Comparison of ENCODE assay signal across 11 mouse cellular contexts in genomic region chr16:22719304-22719703, GRCm38 (mm10).
DNase-seq lines count a peak whose midpoint lies in the region; ATAC-seq and TF ChIP-seq lines count a peak whose summit lies in the region.
"Had no signal": no experiment of that assay in that cellular context is flagged by ENCODE, and none has a peak within 500 bp of the region (broad histone marks: within the 10 kb centered on the region; RNA-seq: fewer than 3 reads in every experiment).

No protein-coding gene starts in this region.

- no peaks in the 10 kb centered on the region for H3K27me3 ChIP-seq in hindbrain, embryonic 10.5 days (ENCODE audit: insufficient read depth, poor library complexity, severe bottlenecking)
- peaks cover 5% of the 10 kb centered on the region; the same call in 1 of the 2 replicates for H3K27me3 ChIP-seq in hindbrain, embryonic 13.5 days
- H3K27me3 ChIP-seq in spleen, adult 2 months (ENCODE audit: control insufficient read depth, insufficient read depth, low read length) = no peaks in the 10 kb centered on the region
- H3K27me3 ChIP-seq: heart, embryonic 12.5 days had no signal

- intact Hi-C loops in gastrocnemius, postnatal 14 days (cut with DNase I; ENCODE audit: low total_unique reads) = no loop called here

- H3K27ac ChIP-seq in hindbrain, embryonic 10.5 days = no peak overlapping the region
- H3K27ac ChIP-seq in hindbrain, embryonic 13.5 days = no peak overlapping the region
- H3K27ac ChIP-seq in spleen, adult 2 months (ENCODE audit: insufficient read depth, low read length) = no peak overlapping the region

- ATAC-seq in hindbrain, embryonic 13.5 days (ENCODE audit: low FRiP score) = no peak
- 0 out of 2 replicates have a peak, but pooled peaks have one; percentile 15 for ATAC-seq in common myeloid progenitor, adult 5-6 weeks (replicated peaks; ENCODE audit: low read depth, poor library complexity, severe bottlenecking)

- H3K4me3 ChIP-seq in hindbrain, embryonic 10.5 days = no peak overlapping the region
- no peak overlapping the region for H3K4me3 ChIP-seq in hindbrain, embryonic 13.5 days
- no peak overlapping the region for H3K4me3 ChIP-seq in spleen, adult 2 months (ENCODE audit: extremely low read depth, insufficient read depth, insufficient read length)
- H3K4me3 ChIP-seq: erythroblast, embryonic 14.5 days; heart, embryonic 12.5 days; megakaryocyte, embryonic 14.5 days had no signal

- no peak for TF ChIP-seq POLR2A in spleen, adult 2 months (IDR thresholded peaks at IDR 0.05; ENCODE audit: low read depth, low read length)

- peak; percentile 25; the same call in 1 of the 2 replicates for TF ChIP-seq CTCF in spleen, adult 2 months (IDR thresholded peaks at IDR 0.05; ENCODE audit: extremely low read depth, insufficient read depth, insufficient read length, insufficient replicate concordance)

- H3K4me2 ChIP-seq in hindbrain, embryonic 13.5 days = no peak overlapping the region
- H3K4me2 ChIP-seq: heart, embryonic 12.5 days had no signal

- H3K36me3 ChIP-seq in hindbrain, embryonic 10.5 days = no peaks in the 10 kb centered on the region
- no peaks in the 10 kb centered on the region for H3K36me3 ChIP-seq in hindbrain, embryonic 13.5 days
- H3K36me3 ChIP-seq in spleen, adult 2 months (ENCODE audit: control insufficient read depth, insufficient read depth, low read length) = no peaks in the 10 kb centered on the region
- H3K36me3 ChIP-seq: heart, embryonic 12.5 days had no signal

- H3K9me3 ChIP-seq in hindbrain, embryonic 10.5 days = no peaks in the 10 kb centered on the region
- no peaks in the 10 kb centered on the region for H3K9me3 ChIP-seq in hindbrain, embryonic 13.5 days
- H3K9me3 ChIP-seq: heart, embryonic 12.5 days; megakaryocyte, embryonic 14.5 days had no signal

- 55% methylated on average over 7 of the region's 7 CpGs for WGBS in hindbrain, embryonic 10.5 days
- 60% methylated on average over 7 of the region's 7 CpGs for WGBS in hindbrain, embryonic 13.5 days
- WGBS in spleen, adult 2 months = 59% methylated on average over 7 of the region's 7 CpGs

- no peak overlapping the region for H3K9ac ChIP-seq in hindbrain, embryonic 13.5 days
- H3K9ac ChIP-seq: heart, embryonic 12.5 days had no signal

- DNase-seq in hindbrain, embryonic 10.5 days (ENCODE audit: low spot score) = peak; percentile 3
- DNase-seq in spleen, adult 2 months (ENCODE audit: low read depth in 1 of 2, low spot score in 2 of 2) = no peak
- no peak for DNase-seq in spleen, adult 18-20 months
- DNase-seq in thymus, postnatal 14 days = peak; percentile 34
- DNase-seq in c-Kit-positive CD71-positive TER-119-positive erythroid progenitor cells, embryonic 14.5 days (ENCODE audit: low spot score) = no peak
- DNase-seq in gastrocnemius, postnatal 14 days = no peak

- H3K4me1 ChIP-seq in hindbrain, embryonic 10.5 days (replicated peaks) = peaks cover 11% of the 10 kb centered on the region
- H3K4me1 ChIP-seq in hindbrain, embryonic 13.5 days (replicated peaks) = no peaks in the 10 kb centered on the region
- H3K4me1 ChIP-seq in spleen, adult 2 months (ENCODE audit: control insufficient read depth, insufficient read depth, insufficient read length) = no peaks in the 10 kb centered on the region

Comparison
In these comparisons a context has a peak if more than half of its experiments do, and no peak if none do; other contexts are left out.
1. DNase-seq: peak in hindbrain, embryonic 10.5 days (single experiment) and thymus, postnatal 14 days (single experiment); none in spleen, adult 2 months (0 of 2), spleen, adult 18-20 months (0 of 2), c-Kit-positive CD71-positive TER-119-positive erythroid progenitor cells, embryonic 14.5 days (single experiment) and gastrocnemius, postnatal 14 days (single experiment).